Mouse (Mus musculus): ENCODE data around the gene Mdm4.

The Mdm4 gene

GRCm38 (mm10) chr1:132945826-132946225, 84.5 kb downstream of the Mdm4 start:
- no peak for DNase-seq (ENCODE audit: low spot score)

- DNase-seq (ENCODE audit: low spot score) = no peak
Measured at GRCm38 (mm10) chr1:132938975-132939374, 91.4 kb downstream of the Mdm4 start.

- DNase-seq (ENCODE audit: low spot score) = no peak
Measured at GRCm38 (mm10) chr1:132937296-132938030, 92.9 kb downstream of the Mdm4 start.

GRCm38 (mm10) chr1:132934856-132935255, 95.5 kb downstream of the Mdm4 start:
- DNase-seq (ENCODE audit: low spot score) = peak; percentile 66

GRCm38 (mm10) chr1:132932421-132932820, 97.9 kb downstream of the Mdm4 start:
- no peak for DNase-seq (ENCODE audit: low spot score)

- no peak for DNase-seq (ENCODE audit: low spot score)
Measured at GRCm38 (mm10) chr1:132930291-132930690, 100.1 kb downstream of the Mdm4 start.

GRCm38 (mm10) chr1:132928907-132929250, 101.5 kb downstream of the Mdm4 start:
- DNase-seq (ENCODE audit: low spot score) = no peak

- DNase-seq (ENCODE audit: low spot score) = peak; percentile 36
Measured at GRCm38 (mm10) chr1:132928032-132928906, 102.1 kb downstream of the Mdm4 start.

GRCm38 (mm10) chr1:132925270-132925669, 105.1 kb downstream of the Mdm4 start:
- no peak for DNase-seq (ENCODE audit: low spot score)

- no peak for DNase-seq (ENCODE audit: low spot score)
Measured at GRCm38 (mm10) chr1:132922257-132922656, 108.1 kb downstream of the Mdm4 start.

- DNase-seq (ENCODE audit: low spot score) = peak; percentile 65
Measured at GRCm38 (mm10) chr1:132921071-132921470, 109.3 kb downstream of the Mdm4 start.

GRCm38 (mm10) chr1:132919258-132919657, 111.1 kb downstream of the Mdm4 start:
- no peak for DNase-seq (ENCODE audit: low spot score)

- no peak for DNase-seq (ENCODE audit: low spot score)
Measured at GRCm38 (mm10) chr1:132918117-132918680, 112.2 kb downstream of the Mdm4 start.

- no peak for DNase-seq (ENCODE audit: low spot score)
Measured at GRCm38 (mm10) chr1:132917554-132917953, 112.8 kb downstream of the Mdm4 start.

- no peak for DNase-seq (ENCODE audit: low spot score)
Measured at GRCm38 (mm10) chr1:132915849-132916493, 114.4 kb downstream of the Mdm4 start.

GRCm38 (mm10) chr1:132910414-132911041, 119.8 kb downstream of the Mdm4 start:
- no peak for DNase-seq (ENCODE audit: low spot score)

- no peak for DNase-seq (ENCODE audit: low spot score)
Measured at GRCm38 (mm10) chr1:132909951-132910350, 120.4 kb downstream of the Mdm4 start.
